Mouse (Mus musculus): ENCODE data around the gene Ctu1. TPM values are rescaled to one million over a fixed set of nuclear protein-coding genes. Genes with fewer than 3 reads are reported as not detected.

The Ctu1 gene
- 6.1 and 6.5 TPM in 2 replicates for polyA plus RNA-seq (2015; fragmentation: Nextera tagmentation; extraction: Ambion mirVana)

GRCm38 (mm10) chr7:43671809-43672580, at the start of gene Ctu1:
Gene Ctu1, plus strand, starts transcription at chr7:43672016.

GRCm38 (mm10) chr7:43634500-43634899, 37.3 kb upstream of the Ctu1 start, which contains the start of gene Ceacam18:
Gene Ceacam18, plus strand, starts transcription at chr7:43634707.

GRCm38 (mm10) chr7:43660002-43660401, 11.8 kb upstream of the Ctu1 start, which contains the start of gene Siglece:
Gene Siglece, minus strand, starts transcription at chr7:43660161.

GRCm38 (mm10) chr7:43690118-43690517, 18.3 kb downstream of the Ctu1 start, which contains the start of gene Klk14:
Gene Klk14, plus strand, starts transcription at chr7:43690418.

GRCm38 (mm10) chr7:43712267-43712666, 40.5 kb downstream of the Ctu1 start, which contains the start of gene Klk13:
Gene Klk13, plus strand, starts transcription at chr7:43712567.

Other genes with a start within 250 kb of the Ctu1 start
- not detected in 2 replicates for gene Lim2, start 244.3 kb upstream of the Ctu1 start, polyA plus RNA-seq (2015; fragmentation: Nextera tagmentation; extraction: Ambion mirVana)
- 33.2 and 49.1 TPM in 2 replicates for gene Nkg7, start 234.9 kb upstream of the Ctu1 start, polyA plus RNA-seq (2015; fragmentation: Nextera tagmentation; extraction: Ambion mirVana)
- gene Cldnd2, start 231.2 kb upstream of the Ctu1 start, polyA plus RNA-seq (2015; fragmentation: Nextera tagmentation; extraction: Ambion mirVana), result not detected in 2 replicates
- gene Etfb, start 227.9 kb upstream of the Ctu1 start, polyA plus RNA-seq (2015; fragmentation: Nextera tagmentation; extraction: Ambion mirVana), result 261 and 295 TPM in 2 replicates
- not detected in 2 replicates for gene Gm45233, start 227.9 kb upstream of the Ctu1 start, polyA plus RNA-seq (2015; fragmentation: Nextera tagmentation; extraction: Ambion mirVana)
- 3.4 and 5.6 TPM in 2 replicates for gene Vsig10l, start 208.9 kb upstream of the Ctu1 start, polyA plus RNA-seq (2015; fragmentation: Nextera tagmentation; extraction: Ambion mirVana)
- gene Iglon5, start 181.9 kb upstream of the Ctu1 start, polyA plus RNA-seq (2015; fragmentation: Nextera tagmentation; extraction: Ambion mirVana), result not detected in 2 replicates
- not detected in 2 replicates for gene 4931406B18Rik, start 166.1 kb upstream of the Ctu1 start, polyA plus RNA-seq (2015; fragmentation: Nextera tagmentation; extraction: Ambion mirVana)
- gene Cd33, start 127.6 kb upstream of the Ctu1 start, polyA plus RNA-seq (2015; fragmentation: Nextera tagmentation; extraction: Ambion mirVana), result 20.9 and 29.8 TPM in 2 replicates
- 0.84 and 0.99 TPM in 2 replicates for gene Zfp658, start 109.8 kb upstream of the Ctu1 start, polyA plus RNA-seq (2015; fragmentation: Nextera tagmentation; extraction: Ambion mirVana)
- 1.9 and 2.9 TPM in 2 replicates for gene Zfp719, start 92.4 kb upstream of the Ctu1 start, polyA plus RNA-seq (2015; fragmentation: Nextera tagmentation; extraction: Ambion mirVana)
- not detected in 2 replicates for gene Zfp819, start 64.8 kb upstream of the Ctu1 start, polyA plus RNA-seq (2015; fragmentation: Nextera tagmentation; extraction: Ambion mirVana)
- 0.17 and 0.32 TPM in 2 replicates for gene Ceacam18, start 37.3 kb upstream of the Ctu1 start, polyA plus RNA-seq (2015; fragmentation: Nextera tagmentation; extraction: Ambion mirVana)
- gene Siglece, start 11.9 kb upstream of the Ctu1 start, polyA plus RNA-seq (2015; fragmentation: Nextera tagmentation; extraction: Ambion mirVana), result 11.6 and 13.4 TPM in 2 replicates
- gene Klk14, start 18.4 kb downstream of the Ctu1 start, polyA plus RNA-seq (2015; fragmentation: Nextera tagmentation; extraction: Ambion mirVana), result not detected in 2 replicates
- 0.21 TPM in 1 of 2 replicates, not detected in the other for gene Klk13, start 40.6 kb downstream of the Ctu1 start, polyA plus RNA-seq (2015; fragmentation: Nextera tagmentation; extraction: Ambion mirVana)
- gene Klk12, start 96.9 kb downstream of the Ctu1 start, polyA plus RNA-seq (2015; fragmentation: Nextera tagmentation; extraction: Ambion mirVana), result not detected in 2 replicates
- gene Klk11, start 102.6 kb downstream of the Ctu1 start, polyA plus RNA-seq (2015; fragmentation: Nextera tagmentation; extraction: Ambion mirVana), result not detected in 2 replicates
- 2.0 and 2.6 TPM in 2 replicates for gene Klk10, start 109.0 kb downstream of the Ctu1 start, polyA plus RNA-seq (2015; fragmentation: Nextera tagmentation; extraction: Ambion mirVana)
- not detected in 2 replicates for gene Klk9, start 119.9 kb downstream of the Ctu1 start, polyA plus RNA-seq (2015; fragmentation: Nextera tagmentation; extraction: Ambion mirVana)
- gene Klk8, start 125.6 kb downstream of the Ctu1 start, polyA plus RNA-seq (2015; fragmentation: Nextera tagmentation; extraction: Ambion mirVana), result 5.9 and 6.4 TPM in 2 replicates
- gene Klk7, start 139.3 kb downstream of the Ctu1 start, polyA plus RNA-seq (2015; fragmentation: Nextera tagmentation; extraction: Ambion mirVana), result not detected in 2 replicates
- gene Klk6, start 152.5 kb downstream of the Ctu1 start, polyA plus RNA-seq (2015; fragmentation: Nextera tagmentation; extraction: Ambion mirVana), result not detected in 2 replicates
- not detected in 2 replicates for gene Klk5, start 170.0 kb downstream of the Ctu1 start, polyA plus RNA-seq (2015; fragmentation: Nextera tagmentation; extraction: Ambion mirVana)
- not detected in 2 replicates for gene Klk4, start 209.1 kb downstream of the Ctu1 start, polyA plus RNA-seq (2015; fragmentation: Nextera tagmentation; extraction: Ambion mirVana)

Data from spleen, postnatal 0 days (tissue).